Mouse (Mus musculus) activated CD4-positive, CD25-positive, alpha-beta regulatory T cell, adult 4 months (primary cell): ENCODE measurements around the gene Mrm3. TPM values are rescaled to one million over a fixed set of nuclear protein-coding genes. Genes with fewer than 3 reads are reported as not detected.

Experiments used
- ATAC-seq: one replicate; pipeline ENCODE4 v1.8.0; 2017
- polyA plus RNA-seq, 2 experiments: library from polyadenylated mRNA; unstranded; fragments of 100-300 nt; shearing (Covaris generic); gene quantifications; one replicate each; pipeline ENCODE4 v1.2.1; 2017

The Mrm3 gene
- polyA plus RNA-seq, 2 experiments from 2014 or later: 9.3 to 14.0 TPM

DNA sequence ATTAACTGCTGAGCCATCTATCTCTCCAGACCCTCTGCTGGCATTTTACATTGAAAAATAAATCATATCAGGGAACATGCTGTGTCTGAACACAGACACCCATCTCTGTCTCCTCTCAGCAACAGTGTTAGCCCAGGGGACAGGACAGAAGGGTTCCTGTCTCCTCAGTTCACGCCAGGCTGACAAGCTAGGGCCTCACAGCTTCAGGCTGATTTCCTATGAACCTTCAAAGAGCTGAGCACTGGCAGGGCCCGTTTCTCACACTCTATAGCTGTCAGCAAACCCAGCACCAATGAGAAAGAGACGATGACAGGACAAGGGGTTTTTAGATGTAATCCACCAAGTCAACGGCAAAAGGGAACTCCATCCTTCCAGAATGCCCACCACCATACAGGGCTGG is 48.4 kb downstream of the Mrm3 start:
- ATAC-seq: no peak

DNA sequence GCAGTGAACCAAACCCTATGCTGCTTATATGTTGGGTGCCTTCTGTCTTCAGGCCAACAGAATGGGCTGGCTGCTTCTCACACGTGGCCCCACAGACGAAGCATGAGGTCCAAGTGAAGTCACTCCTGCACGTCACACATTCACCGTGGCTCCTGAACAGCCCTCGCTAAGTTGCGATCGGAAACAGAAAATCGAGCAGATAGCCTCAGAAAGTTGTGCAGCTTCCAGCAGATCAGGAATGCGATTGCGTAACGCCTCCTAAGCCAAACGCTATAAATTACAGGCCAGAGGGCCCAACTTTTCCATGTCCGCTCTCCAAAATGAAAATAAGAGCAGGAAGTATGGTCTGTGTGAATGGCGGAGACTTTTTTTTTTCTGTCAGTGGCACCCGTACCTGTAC is 48.9 kb downstream of the Mrm3 start:
- no peak for ATAC-seq

DNA sequence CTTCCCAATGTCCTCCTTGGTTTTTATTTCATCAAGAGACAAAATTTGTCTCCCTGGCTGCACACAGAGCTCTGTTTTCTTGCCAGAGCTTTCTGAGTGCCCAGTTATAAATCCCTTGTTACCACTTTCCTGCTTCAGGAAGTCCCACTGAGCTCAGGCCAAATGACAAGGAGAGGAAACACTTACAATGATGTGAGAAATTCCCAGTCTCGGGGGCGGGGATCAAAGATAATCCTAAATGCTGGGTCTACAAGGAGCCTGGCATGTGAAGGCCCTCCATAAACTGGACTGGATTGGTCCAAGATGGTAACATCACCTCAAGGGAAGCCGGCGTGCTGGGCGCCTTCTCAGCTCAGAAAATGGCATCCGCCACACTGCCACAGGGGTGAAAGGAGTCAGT is 49.3 kb downstream of the Mrm3 start:
- no peak for ATAC-seq

DNA sequence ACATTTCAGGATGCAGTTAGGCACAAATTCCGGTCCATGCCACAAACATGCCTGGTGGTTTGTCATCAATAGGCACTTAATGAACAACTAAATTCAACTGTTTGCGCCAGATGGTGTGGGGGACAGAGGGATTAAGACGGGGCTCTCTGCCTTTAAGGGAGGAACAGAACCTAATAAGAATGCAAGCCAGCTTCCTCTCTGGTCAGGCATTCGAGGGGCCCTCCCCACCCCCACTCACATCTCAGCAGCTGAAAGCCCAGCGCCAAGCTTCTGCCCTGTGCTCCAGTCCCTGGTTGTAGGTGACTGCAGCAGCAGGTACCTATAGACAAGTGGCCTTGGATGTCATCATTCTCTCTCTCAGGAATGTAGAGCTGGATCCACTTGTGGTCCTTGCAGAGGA is 50.6 kb downstream of the Mrm3 start:
- ATAC-seq: no peak

DNA sequence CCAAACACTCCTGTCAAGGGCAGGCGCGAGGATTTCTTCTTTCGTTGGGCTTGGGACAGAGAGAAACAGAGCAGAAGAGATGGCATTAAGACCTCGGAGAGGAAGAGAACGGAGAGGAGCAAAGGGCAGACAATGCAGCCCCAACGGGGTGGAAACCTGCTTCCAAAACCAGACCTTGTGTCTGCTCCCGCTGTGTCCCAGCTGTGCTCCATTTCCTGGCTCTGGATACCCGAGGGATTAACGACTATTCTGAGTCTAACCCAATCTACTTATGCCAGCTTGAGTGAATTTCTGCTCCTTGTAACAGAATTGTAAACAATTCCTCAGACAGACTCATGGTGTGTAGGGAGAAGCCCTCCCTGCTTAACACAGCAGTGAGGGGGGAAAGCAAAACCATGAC is 51.3 kb downstream of the Mrm3 start:
- ATAC-seq: no peak

DNA sequence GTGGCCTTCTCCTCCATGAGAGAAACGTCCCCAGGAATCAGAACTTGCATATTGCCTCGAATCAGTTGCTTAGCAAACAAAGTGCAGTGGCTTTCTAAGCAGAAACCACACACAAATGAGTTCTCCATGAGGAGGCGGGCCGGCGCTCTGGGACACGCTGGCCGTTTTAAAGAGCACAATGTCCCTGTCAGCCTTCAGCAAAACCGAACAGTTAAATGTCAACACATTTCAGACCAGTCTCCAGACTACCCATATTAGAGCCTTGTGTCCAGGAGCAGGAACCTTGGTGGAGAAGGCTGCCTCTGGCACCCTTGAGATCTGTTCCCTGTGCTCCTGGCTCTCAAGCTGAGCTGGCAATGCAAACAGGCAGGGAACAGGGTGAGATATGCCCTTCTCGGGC is 53.7 kb downstream of the Mrm3 start:
- no peak for ATAC-seq

DNA sequence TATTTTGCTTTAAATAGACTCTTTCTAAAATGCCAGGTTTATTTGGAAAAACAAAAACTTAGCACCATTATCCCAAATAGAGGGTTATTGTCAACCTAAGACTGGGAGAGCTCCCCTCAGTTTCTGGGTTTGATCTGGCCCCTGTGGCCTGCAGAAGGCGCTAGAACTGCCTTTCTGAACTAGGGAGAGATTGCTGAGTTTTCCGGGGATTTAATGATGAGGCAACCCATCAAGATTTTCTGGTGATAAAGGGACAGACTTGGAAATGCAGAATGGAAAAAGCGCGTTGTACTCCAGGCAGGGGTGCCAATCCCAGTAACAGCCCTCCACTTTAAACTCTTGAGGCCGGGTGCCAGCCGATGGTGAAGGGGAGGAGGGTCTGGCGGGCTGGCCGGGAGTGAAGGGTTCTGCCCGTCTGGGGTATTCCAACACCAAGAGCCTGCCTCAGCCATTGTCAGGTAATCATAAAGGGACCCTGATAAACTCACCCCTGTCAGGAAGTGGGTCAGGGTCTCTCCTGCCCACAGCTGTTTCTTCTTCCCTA is 55.0 kb downstream of the Mrm3 start:
- no peak for ATAC-seq

Other genes with a start within 250 kb of the Mrm3 start
- gene 1700016K19Rik, start 243.8 kb upstream of the Mrm3 start, polyA plus RNA-seq: under 1 TPM in 1 of 2 experiments, not detected in 1; 0.37 TPM
- 10 to 100 TPM; 13.7 to 15.9 TPM for gene Rflnb, start 215.9 kb upstream of the Mrm3 start, polyA plus RNA-seq
- 10 to 100 TPM; 44.5 to 55.8 TPM for gene Vps53, start 64.1 kb upstream of the Mrm3 start, polyA plus RNA-seq
- gene Fam57a, start 64.0 kb upstream of the Mrm3 start, polyA plus RNA-seq: 1 to 10 TPM; 4.1 to 4.9 TPM
- not detected for gene Dbil5, start 26.1 kb upstream of the Mrm3 start, polyA plus RNA-seq
- gene Gemin4, start 26.1 kb upstream of the Mrm3 start, polyA plus RNA-seq: 10 to 100 TPM in 1 of 2 experiments, 1 to 10 TPM in 1; 7.0 to 13.4 TPM
- gene Glod4, start within 50 bp of the Mrm3 start, polyA plus RNA-seq: 10 to 100 TPM; 82.6 to 96.9 TPM
- gene Nxn, start 155.4 kb downstream of the Mrm3 start, polyA plus RNA-seq: 1 to 10 TPM in 1 of 2 experiments, under 1 TPM in 1; 0.71 to 1.8 TPM
- 10 to 100 TPM; 52.1 to 72.8 TPM for gene Timm22, start 163.2 kb downstream of the Mrm3 start, polyA plus RNA-seq